Mouse (Mus musculus) embryo, embryonic 11.5 days (tissue): ENCODE data around the gene Psd.
A peak's percentile ranks its signal among the peaks of the same experiment; 100 is the strongest.

Source experiments
- DNase-seq: peaks from one replicate; pipeline ENCODE4 v3.0.0-alpha.2; 2012; ENCODE audit warnings: low read depth, low spot score

The Psd gene

GRCm38 (mm10) chr19:46326756-46327305 lies at the start of gene Psd:
Gene Psd (minus strand): TSS chr19:46327156.
- no peak for DNase-seq

- no peak for DNase-seq
These were observed 48.9 kb upstream of the Psd start for GRCm38 (mm10) chr19:46375891-46376290.

GRCm38 (mm10) chr19:46375489-46375888 lies 48.5 kb upstream of the Psd start:
- no peak for DNase-seq

DNA sequence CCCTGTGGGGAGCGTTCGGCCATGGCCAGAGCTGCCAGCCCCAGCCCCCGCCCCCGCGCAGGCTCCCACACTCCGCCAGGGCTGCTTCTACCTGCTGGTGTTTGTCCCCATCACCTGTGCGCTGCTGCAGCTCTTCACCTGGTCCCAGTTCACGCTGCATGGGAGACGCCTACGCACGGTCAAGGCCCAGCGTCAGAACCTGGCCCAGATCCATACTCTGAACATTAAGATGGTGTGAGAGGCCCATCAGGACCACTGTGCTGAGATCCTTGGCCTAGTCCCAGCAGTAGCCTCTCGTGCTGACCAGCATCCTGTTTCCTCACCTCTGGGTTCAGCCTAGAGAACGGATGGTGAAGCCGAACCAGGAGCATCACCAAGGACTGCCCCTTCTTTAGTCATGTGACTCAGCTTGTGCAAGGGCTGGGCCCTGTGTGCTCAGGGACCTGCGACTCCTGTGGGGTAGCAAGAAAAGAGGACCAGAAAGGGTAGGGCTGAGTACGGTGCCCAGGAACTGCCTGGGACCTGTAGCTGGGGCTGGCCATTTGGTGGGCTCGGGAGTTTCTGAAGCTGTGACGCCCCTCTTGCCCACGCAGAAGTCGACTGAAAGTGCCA lies 47.6 kb upstream of the Psd start:
- no peak for DNase-seq

- no peak for DNase-seq
These were observed 42.2 kb upstream of the Psd start for GRCm38 (mm10) chr19:46369204-46369603.

DNA sequence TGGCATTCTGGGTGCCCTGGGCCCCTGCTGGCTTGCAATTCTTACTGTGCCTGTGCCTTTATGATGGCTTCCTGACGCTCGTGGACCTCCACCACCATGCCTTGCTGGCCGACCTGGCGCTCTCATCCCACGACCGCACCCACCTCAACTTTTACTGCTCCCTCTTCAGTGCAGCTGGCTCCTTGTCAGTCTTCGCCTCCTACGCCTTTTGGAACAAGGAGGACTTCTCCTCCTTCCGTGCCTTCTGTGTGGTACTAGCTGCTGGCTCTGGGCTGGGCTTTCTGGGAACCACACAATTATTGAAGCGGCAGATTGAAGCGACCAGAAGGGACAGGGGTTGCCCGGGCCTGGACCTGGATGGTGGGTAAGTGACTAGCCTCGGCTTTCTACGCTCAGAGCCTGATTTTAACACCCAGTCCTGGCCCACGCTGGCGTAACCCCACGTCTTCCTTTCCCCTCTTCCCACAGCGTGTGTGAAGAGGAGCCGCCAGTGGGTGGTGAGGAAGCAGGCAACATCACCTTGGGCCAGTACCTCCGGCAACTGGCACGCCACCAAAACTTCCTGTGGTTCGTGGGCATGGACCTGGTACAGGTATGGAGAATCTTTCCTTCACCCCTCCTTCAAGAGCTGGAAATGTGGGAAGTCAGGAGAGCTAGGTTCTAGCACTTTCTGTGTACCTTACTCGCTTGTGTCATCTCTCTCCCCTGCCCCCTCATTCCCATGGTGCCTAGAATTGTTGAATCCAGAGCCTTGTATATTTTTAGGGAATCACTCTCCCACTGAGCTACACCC lies 41.0 kb upstream of the Psd start:
- no peak for DNase-seq

DNA sequence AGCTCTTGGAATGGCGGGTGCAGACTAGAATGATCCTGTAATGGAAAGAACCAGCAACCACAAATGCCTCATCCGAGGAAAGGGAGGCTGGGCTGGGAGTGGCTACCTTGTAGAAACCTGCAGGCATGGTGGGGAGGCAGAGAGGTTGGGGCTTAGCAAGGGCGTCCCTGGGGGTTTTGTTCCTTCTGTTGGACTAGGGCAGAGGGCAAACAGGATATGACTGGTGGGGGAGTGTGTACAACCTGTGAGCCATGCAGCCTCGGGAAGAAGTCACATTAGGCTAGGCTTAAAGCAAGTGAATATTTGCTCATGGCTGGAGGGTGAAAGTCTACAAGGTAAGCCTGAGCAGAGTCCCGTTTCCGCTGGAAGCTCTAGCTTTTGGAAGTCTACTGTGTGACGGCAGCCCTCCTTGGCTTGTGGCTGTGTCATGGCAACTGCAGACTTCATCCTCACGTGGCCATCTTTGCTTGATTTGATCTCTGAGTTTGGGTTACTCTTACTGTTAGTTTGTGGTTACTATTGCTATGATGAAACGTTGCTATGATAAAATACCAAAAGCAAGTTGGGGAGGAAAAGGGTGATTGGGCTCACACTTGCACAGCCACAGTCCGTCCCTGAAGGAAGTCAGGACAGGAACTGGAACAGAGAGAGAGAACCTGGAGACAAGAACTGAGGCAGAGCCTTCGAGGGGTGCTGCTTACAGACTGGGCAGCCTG lies 36.5 kb upstream of the Psd start:
- no peak for DNase-seq

DNA sequence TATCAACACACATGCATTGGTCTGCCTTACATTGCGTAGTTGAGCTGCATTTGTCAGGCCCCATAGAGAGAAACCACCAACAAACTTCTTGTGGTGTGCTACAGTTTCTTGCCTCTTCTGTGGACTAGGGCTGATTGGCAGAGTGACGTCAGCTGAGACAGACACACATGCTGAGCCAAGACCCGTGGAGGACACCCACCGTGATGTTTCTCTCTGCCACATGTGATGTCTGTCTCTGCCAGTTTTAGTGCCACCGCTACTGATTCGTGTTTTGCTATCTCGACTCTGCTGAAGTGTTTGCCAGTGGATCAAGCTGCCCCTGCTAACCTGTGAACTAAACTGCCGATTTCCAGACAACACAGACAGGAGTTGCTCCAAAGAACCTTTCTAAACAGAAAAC lies 35.1 kb upstream of the Psd start:
- DNase-seq = no peak

DNA sequence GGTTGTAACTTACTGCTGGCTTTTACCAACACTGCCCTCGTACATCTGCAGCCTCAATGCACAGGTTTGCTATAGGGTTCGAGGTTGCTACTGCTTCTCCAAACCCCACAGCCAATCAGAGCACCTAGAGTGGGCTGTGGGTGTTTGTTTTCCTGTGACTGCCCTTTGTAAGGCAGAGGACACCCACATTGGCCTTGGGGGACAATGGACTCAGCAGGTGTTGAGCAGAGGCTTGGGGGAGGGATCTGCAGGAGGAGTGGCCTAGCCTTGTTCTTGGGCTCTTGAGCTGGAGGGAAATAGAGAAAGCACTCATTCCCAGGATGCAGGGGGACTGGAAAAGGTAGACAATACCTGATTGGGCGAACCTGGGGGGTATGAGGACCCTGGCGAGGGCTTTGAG lies 31.4 kb upstream of the Psd start:
- DNase-seq = no peak

- DNase-seq = no peak
These were observed 30.7 kb upstream of the Psd start for GRCm38 (mm10) chr19:46357344-46358280.

DNA sequence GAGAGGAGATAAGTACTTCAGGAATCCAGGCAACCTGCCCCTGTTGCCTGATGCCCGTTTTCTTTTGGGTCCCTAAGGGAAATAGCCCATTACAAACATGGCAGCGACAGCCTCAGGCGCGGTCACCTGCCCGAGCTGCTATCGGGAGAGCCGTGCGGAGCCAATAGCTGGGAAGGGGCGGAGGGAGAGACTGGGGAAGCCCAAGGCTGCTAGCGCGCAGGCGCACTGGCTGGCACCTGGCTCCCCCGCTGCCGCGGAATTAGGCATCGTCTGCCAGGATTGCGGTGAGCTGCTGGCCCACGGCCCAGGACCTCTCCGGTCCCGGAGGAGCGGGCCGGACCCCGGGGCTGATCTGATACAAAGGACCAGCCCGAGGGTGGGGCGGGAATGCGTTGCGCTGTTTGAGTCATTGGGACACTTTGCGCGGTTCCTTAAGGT lies 29.8 kb upstream of the Psd start:
- peak; percentile 68 for DNase-seq

DNA sequence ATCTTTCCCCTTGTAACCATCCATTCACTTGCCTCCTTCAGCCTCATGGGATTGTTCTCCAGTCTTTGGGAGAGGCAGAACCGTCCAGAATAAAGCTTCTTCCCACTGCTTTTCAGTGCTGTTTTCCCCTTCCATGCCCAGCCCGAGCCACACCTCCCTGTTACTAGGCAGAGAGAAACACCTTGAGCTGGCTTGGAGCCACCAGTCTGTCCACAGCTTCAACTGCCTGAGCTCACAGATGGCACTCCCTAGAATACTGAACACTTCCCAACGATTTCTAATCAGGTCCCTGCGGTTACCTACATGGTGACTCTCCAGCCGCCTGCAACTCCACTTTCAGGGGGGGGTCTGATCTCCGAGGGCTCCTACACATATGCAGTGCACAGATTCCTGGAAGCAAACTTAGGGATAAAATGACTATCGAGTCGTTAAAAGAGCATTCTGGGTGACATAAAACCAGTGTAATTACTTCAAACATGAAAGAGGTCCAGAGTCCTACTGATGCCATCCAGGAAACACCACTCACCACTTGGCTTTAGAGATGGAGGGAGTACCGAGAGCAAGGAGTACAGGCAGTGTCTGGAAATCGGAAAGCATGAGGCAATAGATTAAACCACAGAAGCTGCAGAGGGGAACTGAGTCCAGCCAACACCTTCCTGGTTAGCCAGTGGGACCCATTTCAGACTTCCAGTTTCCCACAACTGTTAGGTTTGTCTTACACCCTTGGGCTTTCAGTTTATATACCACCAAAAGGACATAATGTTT lies 23.4 kb upstream of the Psd start, which contains the start of gene 2310034G01Rik:
Gene 2310034G01Rik, minus strand, starts transcription at position 135 of the 765 bp plus-strand sequence.
- no peak for DNase-seq

- no peak for DNase-seq
These were observed 22.6 kb upstream of the Psd start for GRCm38 (mm10) chr19:46349550-46349949.

GRCm38 (mm10) chr19:46348761-46349458 lies 22.0 kb upstream of the Psd start:
- no peak for DNase-seq

- no peak for DNase-seq
These were observed 21.1 kb upstream of the Psd start for GRCm38 (mm10) chr19:46347936-46348668.

GRCm38 (mm10) chr19:46347146-46347545 lies 20.2 kb upstream of the Psd start:
- no peak for DNase-seq

- no peak for DNase-seq
These were observed 17.9 kb upstream of the Psd start for GRCm38 (mm10) chr19:46344710-46345419.

GRCm38 (mm10) chr19:46339287-46339971 lies 12.5 kb upstream of the Psd start:
- no peak for DNase-seq
